Mouse (Mus musculus) embryo, embryonic 10.5 days (tissue): ENCODE results near the gene Ntm.

Source experiments
- DNase-seq: peaks from one replicate; pipeline ENCODE4 v3.0.0-alpha.2; 2015; ENCODE audit warnings: low spot score

The Ntm gene

GRCm38 (mm10) chr9:29884062-29884461 lies 78.9 kb downstream of the Ntm start:
- DNase-seq = no peak

- no peak for DNase-seq
Measured at GRCm38 (mm10) chr9:29881614-29882013, 81.3 kb downstream of the Ntm start.

- no peak for DNase-seq
Measured at GRCm38 (mm10) chr9:29877583-29877982, 85.4 kb downstream of the Ntm start.

- DNase-seq = peak; percentile 69
Measured at GRCm38 (mm10) chr9:29867746-29868145, 95.2 kb downstream of the Ntm start.

- peak; percentile 29 for DNase-seq
Measured at GRCm38 (mm10) chr9:29866824-29867223, 96.1 kb downstream of the Ntm start.

GRCm38 (mm10) chr9:29866101-29866500 lies 96.8 kb downstream of the Ntm start:
- DNase-seq = peak; percentile 67

GRCm38 (mm10) chr9:29865502-29865901 lies 97.4 kb downstream of the Ntm start:
- peak; percentile 19 for DNase-seq

- peak; percentile 81 for DNase-seq
Measured at GRCm38 (mm10) chr9:29864886-29865285, 98.1 kb downstream of the Ntm start.

- no peak for DNase-seq
Measured at GRCm38 (mm10) chr9:29862408-29862807, 100.5 kb downstream of the Ntm start.

GRCm38 (mm10) chr9:29859256-29860048 lies 103.5 kb downstream of the Ntm start:
- DNase-seq = no peak

GRCm38 (mm10) chr9:29848735-29849455 lies 114.0 kb downstream of the Ntm start:
- no peak for DNase-seq

- DNase-seq = no peak
Measured at GRCm38 (mm10) chr9:29837344-29837743, 125.6 kb downstream of the Ntm start.

GRCm38 (mm10) chr9:29834911-29835310 lies 128.0 kb downstream of the Ntm start:
- DNase-seq = no peak

- DNase-seq = peak; percentile 18
Measured at GRCm38 (mm10) chr9:29833781-29834180, 129.2 kb downstream of the Ntm start.

- peak; percentile 50 for DNase-seq
Measured at GRCm38 (mm10) chr9:29827240-29827660, 135.7 kb downstream of the Ntm start.

GRCm38 (mm10) chr9:29825236-29825635 lies 137.7 kb downstream of the Ntm start:
- DNase-seq = no peak

- no peak for DNase-seq
Measured at GRCm38 (mm10) chr9:29823716-29824115, 139.2 kb downstream of the Ntm start.

GRCm38 (mm10) chr9:29812685-29813084 lies 150.3 kb downstream of the Ntm start:
- no peak for DNase-seq

- no peak for DNase-seq
Measured at GRCm38 (mm10) chr9:29806790-29807189, 156.2 kb downstream of the Ntm start.

GRCm38 (mm10) chr9:29804483-29804882 lies 158.5 kb downstream of the Ntm start:
- DNase-seq = no peak

GRCm38 (mm10) chr9:29803738-29804285 lies 159.1 kb downstream of the Ntm start:
- DNase-seq = peak; percentile 38

- peak; percentile 27 for DNase-seq
Measured at GRCm38 (mm10) chr9:29802990-29803737, 159.8 kb downstream of the Ntm start.
